Mouse (Mus musculus): ENCODE data around the gene Usp6nl.

- no peak for TF ChIP-seq TAL1 (IDR thresholded peaks at IDR 0.05; ENCODE audit: low read length)
- TF ChIP-seq GATA1 (IDR thresholded peaks at IDR 0.05; ENCODE audit: low read length) = no peak
These were observed 168.4 kb downstream of the Usp6nl start for GRCm38 (mm10) chr2:6490870-6491269.

All from erythroblast, embryonic 14.5 days (primary cell).